Mouse (Mus musculus): Measurements from ENCODE around the gene Itk. TPM values are rescaled to one million over a fixed set of nuclear protein-coding genes. Genes with fewer than 3 reads are reported as not detected.

Gene Itk
- polyA plus RNA-seq, 1 experiment from 2014 or later = not detected

DNA sequence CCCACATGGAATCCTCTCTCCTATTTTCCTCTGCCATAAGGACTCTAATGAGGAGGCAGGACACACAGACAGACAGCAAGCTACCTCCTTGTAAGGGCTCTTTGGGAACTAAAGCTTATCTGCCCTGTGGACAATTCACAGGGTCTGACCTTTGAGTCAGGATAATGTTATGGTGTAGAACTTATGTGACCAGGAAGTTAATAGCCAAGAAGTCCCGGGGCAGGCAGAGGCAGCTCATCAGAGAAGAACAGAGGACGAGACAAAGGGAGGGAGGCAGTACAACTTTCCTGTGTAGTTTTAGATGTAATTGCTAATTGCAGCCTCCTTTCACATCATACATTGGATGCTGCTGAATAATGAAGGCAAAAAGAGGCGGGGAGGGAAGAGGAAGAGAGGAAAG is 1.3 kb upstream of the Itk start:
- Histone ChIP-seq H3K9ac (no peak overlapping the region), H3K4me2 (no peak overlapping the region), H3K9me3 (replicated peaks) (no peaks in the 10 kb centered on the region), H3K27ac (no peak overlapping the region), H3K4me3 (no peak overlapping the region), H3K36me3 (no peaks in the 10 kb centered on the region), H3K4me1 (no peaks in the 10 kb centered on the region), H3K27me3 (replicated peaks) (peaks cover 4% of the 10 kb centered on the region; the same call in 1 of the 2 replicates)
- no peak for ATAC-seq
- 45% methylated on average over 3 of the region's 3 CpGs for WGBS (ENCODE audit: insufficient replicate concordance)

- H3K4me2 ChIP-seq = no peak overlapping the region
- no peaks in the 10 kb centered on the region for H3K4me1 ChIP-seq
- no peaks in the 10 kb centered on the region for H3K36me3 ChIP-seq
- no peak overlapping the region for H3K4me3 ChIP-seq
- no peak overlapping the region for H3K9ac ChIP-seq
- H3K27me3 ChIP-seq (replicated peaks) = peaks cover under 1% of the 10 kb centered on the region; the same call in 1 of the 2 replicates
- H3K27ac ChIP-seq = no peak overlapping the region
- no peaks in the 10 kb centered on the region for H3K9me3 ChIP-seq (replicated peaks)
- WGBS (ENCODE audit: insufficient replicate concordance) = 64% methylated on average over 6 of the region's 6 CpGs
- ATAC-seq = no peak
These were observed 877 bp downstream of the Itk start for GRCm38 (mm10) chr11:46388438-46388837.

DNA sequence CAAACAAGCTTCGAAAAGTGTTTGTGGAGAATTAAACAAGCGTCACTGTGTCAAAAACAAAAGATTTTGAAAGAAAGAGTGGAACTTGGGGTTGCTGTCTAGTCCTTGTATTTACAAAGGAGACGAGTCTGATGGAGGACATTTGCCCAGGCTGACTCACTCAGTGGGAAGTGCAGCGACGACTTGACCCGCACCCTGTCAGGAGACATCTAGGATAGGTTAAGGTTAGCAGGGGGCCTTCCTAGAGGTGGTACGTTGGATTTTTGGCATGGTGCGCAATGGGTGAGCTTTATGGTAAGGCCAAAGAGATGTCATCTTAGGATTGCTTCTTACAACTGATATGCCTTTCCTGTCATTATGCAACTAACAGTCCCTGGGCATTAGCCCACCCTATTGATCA is 2.3 kb downstream of the Itk start:
- no peak overlapping the region for H3K27ac ChIP-seq
- H3K9ac ChIP-seq = no peak overlapping the region
- no peak overlapping the region for H3K4me2 ChIP-seq
- H3K27me3 ChIP-seq (replicated peaks) = no peaks in the 10 kb centered on the region; the same call in 1 of the 2 replicates
- ATAC-seq = no peak
- H3K4me3 ChIP-seq = no peak overlapping the region
- no peaks in the 10 kb centered on the region for H3K4me1 ChIP-seq
- H3K9me3 ChIP-seq (replicated peaks) = no peaks in the 10 kb centered on the region
- 79% methylated on average over 8 of the region's 8 CpGs for WGBS (ENCODE audit: insufficient replicate concordance)
- H3K36me3 ChIP-seq = no peaks in the 10 kb centered on the region

DNA sequence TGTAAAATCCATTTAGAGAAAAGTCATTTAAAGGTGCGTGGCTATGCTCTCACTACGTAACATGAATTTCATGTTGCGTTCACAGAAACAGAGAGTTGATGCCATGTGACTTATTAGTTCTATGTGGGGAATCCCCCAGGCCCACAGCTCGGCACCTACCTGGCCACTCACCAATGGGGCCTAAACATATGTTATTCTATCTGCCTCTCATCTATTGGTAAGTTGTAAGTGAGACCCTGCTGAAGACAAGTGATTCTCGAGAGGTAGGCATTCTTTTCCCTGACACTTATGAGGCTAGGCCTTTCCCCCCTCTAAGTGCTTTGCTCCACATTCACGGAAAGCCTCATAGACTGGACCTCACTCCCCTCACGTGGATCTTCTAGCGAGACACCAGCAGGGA is 2.8 kb downstream of the Itk start:
- Histone ChIP-seq H3K4me1 (no peaks in the 10 kb centered on the region), H3K4me3 (no peak overlapping the region), H3K27me3 (replicated peaks) (no peaks in the 10 kb centered on the region; the same call in 1 of the 2 replicates), H3K27ac (no peak overlapping the region), H3K4me2 (no peak overlapping the region), H3K9ac (no peak overlapping the region), H3K36me3 (no peaks in the 10 kb centered on the region), H3K9me3 (replicated peaks) (no peaks in the 10 kb centered on the region)
- no peak for ATAC-seq
- WGBS (ENCODE audit: insufficient replicate concordance) = 70% methylated on average over 8 of the region's 8 CpGs

- H3K9ac ChIP-seq = no peak overlapping the region
- H3K9me3 ChIP-seq (replicated peaks) = no peaks in the 10 kb centered on the region
- H3K27ac ChIP-seq = no peak overlapping the region
- WGBS (ENCODE audit: insufficient replicate concordance) = 84% methylated on average over 2 of the region's 2 CpGs
- no peak overlapping the region for H3K4me2 ChIP-seq
- no peak overlapping the region for H3K4me3 ChIP-seq
- H3K27me3 ChIP-seq (replicated peaks) = no peaks in the 10 kb centered on the region; the same call in 1 of the 2 replicates
- no peak for ATAC-seq
- H3K4me1 ChIP-seq = no peaks in the 10 kb centered on the region
- no peaks in the 10 kb centered on the region for H3K36me3 ChIP-seq
These were observed 4.4 kb downstream of the Itk start for GRCm38 (mm10) chr11:46384925-46385324.

DNA sequence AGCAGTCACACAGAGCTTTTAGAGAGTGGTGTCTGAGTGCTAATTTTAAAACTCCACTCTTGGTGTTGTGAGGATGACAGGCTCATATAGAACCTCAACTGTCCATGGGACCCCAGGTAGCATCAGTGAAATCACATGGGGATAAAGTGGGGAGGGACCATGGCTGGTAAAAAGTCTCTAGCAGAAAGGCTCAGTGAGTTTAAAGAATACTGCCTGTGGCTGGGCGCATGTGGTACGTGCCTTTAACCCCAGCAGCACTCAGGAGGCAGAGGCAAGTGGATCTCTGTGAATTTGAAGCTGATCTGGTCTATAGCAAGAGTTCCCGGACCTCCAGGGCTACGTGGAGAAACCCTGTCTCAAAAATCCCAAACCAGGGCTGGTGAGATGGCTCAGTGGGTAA is 6.8 kb downstream of the Itk start:
- Histone ChIP-seq H3K4me3 (no peak overlapping the region), H3K4me2 (no peak overlapping the region), H3K9ac (no peak overlapping the region), H3K27ac (no peak overlapping the region), H3K27me3 (replicated peaks) (no peaks in the 10 kb centered on the region; the same call in 1 of the 2 replicates), H3K36me3 (no peaks in the 10 kb centered on the region), H3K4me1 (peaks cover 13% of the 10 kb centered on the region), H3K9me3 (replicated peaks) (no peaks in the 10 kb centered on the region)
- WGBS (ENCODE audit: insufficient replicate concordance) = 70% methylated on average over 4 of the region's 4 CpGs
- no peak for ATAC-seq

GRCm38 (mm10) chr11:46380097-46380675 is 9.1 kb downstream of the Itk start:
- Histone ChIP-seq H3K9ac (no peak overlapping the region), H3K4me1 (peaks cover 18% of the 10 kb centered on the region), H3K4me2 (no peak overlapping the region), H3K27me3 (replicated peaks) (no peaks in the 10 kb centered on the region), H3K4me3 (no peak overlapping the region), H3K9me3 (replicated peaks) (no peaks in the 10 kb centered on the region), H3K36me3 (no peaks in the 10 kb centered on the region), H3K27ac (no peak overlapping the region)
- no peak for ATAC-seq
- 73% methylated on average over 7 of the region's 7 CpGs for WGBS (ENCODE audit: insufficient replicate concordance)

DNA sequence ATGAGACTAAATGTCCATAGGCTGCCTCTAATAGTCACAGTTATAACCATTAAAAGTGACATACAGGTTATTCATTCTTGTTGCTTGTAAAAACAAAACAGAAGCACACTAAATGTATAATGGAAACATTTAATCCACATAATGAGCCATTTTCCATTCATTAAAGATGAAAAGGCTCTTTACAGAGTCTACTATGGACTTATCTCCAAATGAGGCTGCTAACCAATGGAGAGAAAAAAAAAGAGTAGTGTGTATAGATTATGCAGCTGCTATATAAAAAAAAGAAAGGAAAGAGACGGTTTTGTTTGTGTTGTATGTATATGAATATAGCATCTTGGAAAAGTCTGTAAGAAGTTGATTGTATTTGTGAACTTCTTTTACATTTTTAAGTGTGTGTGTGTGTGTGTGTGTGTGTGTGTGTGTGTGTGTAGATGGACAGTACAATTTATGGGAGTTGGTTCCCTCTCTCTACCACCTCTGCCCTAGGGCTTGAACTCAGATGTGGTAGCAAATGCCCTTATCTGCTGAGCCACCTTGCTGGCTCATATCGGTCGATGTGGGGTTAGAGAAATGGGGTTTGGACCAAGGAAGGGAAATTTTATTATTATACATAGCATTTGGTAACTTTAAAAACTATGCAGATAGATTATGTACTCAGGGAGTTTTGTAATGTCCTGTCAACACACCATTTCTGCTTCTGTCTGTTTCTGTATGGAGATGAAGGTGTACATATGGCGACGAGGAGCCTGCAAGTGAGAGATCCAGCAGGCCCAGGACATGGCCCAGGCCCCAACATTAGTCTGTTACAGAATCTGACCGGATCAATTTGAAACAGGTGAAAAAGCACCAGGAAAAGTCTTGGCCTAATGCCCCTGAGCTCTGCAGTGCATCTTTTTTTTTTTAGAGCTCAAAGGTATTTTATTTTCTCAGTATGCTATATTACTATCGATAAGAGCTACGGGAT is 11.2 kb downstream of the Itk start:
- no peak overlapping the region; the same call in 1 of the 2 replicates for H3K4me2 ChIP-seq
- 61% methylated on average over 8 of the region's 8 CpGs for WGBS (ENCODE audit: insufficient replicate concordance)
- H3K9me3 ChIP-seq (replicated peaks) = no peaks in the 10 kb centered on the region
- H3K4me1 ChIP-seq = peaks cover 18% of the 10 kb centered on the region
- H3K4me3 ChIP-seq = no peak overlapping the region
- H3K9ac ChIP-seq = no peak overlapping the region
- peak; percentile 97 for ATAC-seq
- H3K27ac ChIP-seq = peak overlapping the region; percentile 49
- no peaks in the 10 kb centered on the region for H3K36me3 ChIP-seq
- H3K27me3 ChIP-seq (replicated peaks) = no peaks in the 10 kb centered on the region

DNA sequence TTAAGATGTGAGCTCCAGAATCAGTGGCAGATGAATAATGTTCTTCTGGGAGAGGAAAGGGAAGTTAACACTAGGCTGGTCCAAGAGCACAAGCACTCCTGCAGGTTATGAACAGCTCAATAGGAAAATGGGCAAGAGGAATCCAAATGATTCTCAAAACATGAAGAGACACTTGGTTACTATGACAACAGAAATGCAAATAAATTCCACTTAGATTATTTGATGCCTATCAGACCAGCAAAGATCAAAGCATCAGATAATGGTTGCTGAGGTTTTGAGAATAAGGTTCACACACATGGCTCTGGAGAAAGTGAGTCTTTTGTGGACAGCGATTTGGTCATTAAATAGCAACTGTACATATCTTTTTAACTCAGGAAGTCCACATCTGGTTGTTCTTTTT is 12.0 kb downstream of the Itk start:
- Histone ChIP-seq H3K9me3 (replicated peaks) (no peaks in the 10 kb centered on the region), H3K27ac (no peak overlapping the region), H3K4me3 (no peak overlapping the region), H3K9ac (no peak overlapping the region), H3K4me2 (no peak overlapping the region), H3K4me1 (peaks cover 18% of the 10 kb centered on the region), H3K27me3 (replicated peaks) (no peaks in the 10 kb centered on the region), H3K36me3 (no peaks in the 10 kb centered on the region)
- WGBS (ENCODE audit: insufficient replicate concordance) = 72% methylated on average over 1 of the region's 1 CpGs
- no peak for ATAC-seq

GRCm38 (mm10) chr11:46375015-46375414 is 14.3 kb downstream of the Itk start:
- no peaks in the 10 kb centered on the region for H3K9me3 ChIP-seq (replicated peaks)
- no peak for ATAC-seq
- no peak overlapping the region for H3K4me2 ChIP-seq
- no peak overlapping the region for H3K4me3 ChIP-seq
- WGBS (ENCODE audit: insufficient replicate concordance) = 80% methylated on average over 8 of the region's 8 CpGs
- H3K27me3 ChIP-seq (replicated peaks) = no peaks in the 10 kb centered on the region
- H3K36me3 ChIP-seq = no peaks in the 10 kb centered on the region
- H3K4me1 ChIP-seq = peaks cover 18% of the 10 kb centered on the region
- H3K9ac ChIP-seq = no peak overlapping the region
- no peak overlapping the region for H3K27ac ChIP-seq

GRCm38 (mm10) chr11:46373071-46374030 is 16.0 kb downstream of the Itk start:
- 74% methylated on average over 13 of the region's 13 CpGs for WGBS (ENCODE audit: insufficient replicate concordance)
- H3K9me3 ChIP-seq (replicated peaks) = no peaks in the 10 kb centered on the region
- H3K36me3 ChIP-seq = no peaks in the 10 kb centered on the region
- no peak overlapping the region for H3K4me2 ChIP-seq
- H3K27me3 ChIP-seq (replicated peaks) = 0 out of 2 replicates have a peak, but pooled peaks cover 1% of the 10 kb centered on the region
- ATAC-seq = no peak
- no peak overlapping the region for H3K4me3 ChIP-seq
- H3K4me1 ChIP-seq = peaks cover 13% of the 10 kb centered on the region
- H3K9ac ChIP-seq = no peak overlapping the region
- no peak overlapping the region for H3K27ac ChIP-seq

All from liver, embryonic 12.5 days (tissue).